10 mouse cellular contexts compared by ENCODE assay signal in genomic region chr3:108167499-108167898, GRCm38 (mm10). TPM values are rescaled to one million over a fixed set of nuclear protein-coding genes. Genes with fewer than 3 reads are reported as not detected.
DNase-seq lines count a peak whose midpoint lies in the region; ATAC-seq and TF ChIP-seq lines count a peak whose summit lies in the region.
"Had no signal": no experiment of that assay in that cellular context is flagged by ENCODE, and none has a peak within 500 bp of the region (broad histone marks: within the 10 kb centered on the region; RNA-seq: fewer than 3 reads in every experiment).

No protein-coding gene starts in this region.

- H3K27me3 ChIP-seq in kidney, embryonic 15.5 days = peaks cover 13% of the 10 kb centered on the region
- peaks cover 9% of the 10 kb centered on the region for H3K27me3 ChIP-seq in CH12.LX (replicated peaks)
- peaks cover 18% of the 10 kb centered on the region for H3K27me3 ChIP-seq in embryonic facial prominence, embryonic 10.5 days (replicated peaks; ENCODE audit: low read depth, poor library complexity, severe bottlenecking)
- no peaks in the 10 kb centered on the region for H3K27me3 ChIP-seq in limb, embryonic 10.5 days (ENCODE audit: low read depth, poor library complexity, severe bottlenecking)

- 0 out of 2 replicates have a peak, but pooled peaks have one; percentile 27 for ATAC-seq in kidney, embryonic 15.5 days (replicated peaks; ENCODE audit: low FRiP score)

- no peak for TF ChIP-seq EP300 in CH12.LX (IDR thresholded peaks at IDR 0.05; ENCODE audit: low read length)

- no peak for TF ChIP-seq POLR2A in CH12.LX (IDR thresholded peaks at IDR 0.05; ENCODE audit: low read depth, low read length)

- peaks cover 47% of the 10 kb centered on the region for H3K4me1 ChIP-seq in kidney, embryonic 15.5 days
- H3K4me1 ChIP-seq in CH12.LX (ENCODE audit: control insufficient read depth in 1 of 2, insufficient read depth in 2 of 2) = peaks cover 24 to 58% of the 10 kb centered on the region in 2 experiments
- peaks cover 50% of the 10 kb centered on the region for H3K4me1 ChIP-seq in embryonic facial prominence, embryonic 10.5 days
- H3K4me1 ChIP-seq in limb, embryonic 10.5 days = peaks cover 53% of the 10 kb centered on the region

- no peak overlapping the region for H3K4me3 ChIP-seq in kidney, embryonic 15.5 days (replicated peaks)
- H3K4me3 ChIP-seq in CH12.LX (replicated peaks in 1 of 3; ENCODE audit: low read depth in 2 of 3, low read length in 2 of 3, poor library complexity in 1 of 3) = no peak overlapping the region
- 0 out of 2 replicates have a peak overlapping the region, but pooled peaks have one; percentile 1 for H3K4me3 ChIP-seq in embryonic facial prominence, embryonic 10.5 days
- H3K4me3 ChIP-seq in limb, embryonic 10.5 days = peak overlapping the region; percentile 23

- H3K9me3 ChIP-seq in kidney, embryonic 15.5 days (replicated peaks) = no peaks in the 10 kb centered on the region
- H3K9me3 ChIP-seq in CH12.LX (replicated peaks; ENCODE audit: low read length) = no peaks in the 10 kb centered on the region
- H3K9me3 ChIP-seq in embryonic facial prominence, embryonic 10.5 days = no peaks in the 10 kb centered on the region
- H3K9me3 ChIP-seq in limb, embryonic 10.5 days (replicated peaks) = no peaks in the 10 kb centered on the region

- dilution Hi-C loops in CH12.LX (cut with MboI; ENCODE audit: extremely low pct_ligation_motif_present, extremely low pct_unique_long_range_greater_than_20kb, low sequenced_read_pairs) = no loop called here

- no peak for TF ChIP-seq RAD21 in CH12.LX (IDR thresholded peaks at IDR 0.05; ENCODE audit: low read depth, low read length)

- H3K9ac ChIP-seq in kidney, embryonic 15.5 days = no peak overlapping the region; the same call in 1 of the 2 replicates
- H3K9ac ChIP-seq in CH12.LX (ENCODE audit: insufficient read depth, low read depth) = no peak overlapping the region

- H3K27ac ChIP-seq in kidney, embryonic 15.5 days = peak overlapping the region; percentile 82
- no peak overlapping the region for H3K27ac ChIP-seq in CH12.LX (ENCODE audit: insufficient read depth, low read depth)
- H3K27ac ChIP-seq in embryonic facial prominence, embryonic 10.5 days (replicated peaks) = peak overlapping the region; percentile 81
- H3K27ac ChIP-seq in limb, embryonic 10.5 days = peak overlapping the region; percentile 89

- peak overlapping the region; percentile 35 for H3K4me2 ChIP-seq in kidney, embryonic 15.5 days
- no peak overlapping the region for H3K4me2 ChIP-seq in CH12.LX (ENCODE audit: insufficient read depth, low read depth, poor library complexity, severe bottlenecking)

- DNase-seq in kidney, adult 11 months = no peak
- DNase-seq in CH12.LX (ENCODE audit: extremely low read depth) (no peak), adipocyte (ENCODE audit: low spot score) (no peak)
- DNase-seq in embryonic facial prominence, embryonic 10.5 days (ENCODE audit: low spot score) = peak; percentile 43
- DNase-seq in limb, embryonic 10.5 days (ENCODE audit: low spot score) = peak; percentile 59
- DNase-seq in thymus, postnatal 36 days = no peak
- DNase-seq in thymus, postnatal 0 days (ENCODE audit: low spot score) = no peak
- DNase-seq: right cerebral cortex, postnatal 14 days had no signal

- no peaks in the 10 kb centered on the region for H3K79me2 ChIP-seq in CH12.LX (replicated peaks; ENCODE audit: control insufficient read depth, extremely low read depth, insufficient read depth, poor library complexity, severe bottlenecking)

- no peak for TF ChIP-seq CTCF in CH12.LX (conservative IDR thresholded peaks at IDR 0.05 in 1 of 2, IDR thresholded peaks at IDR 0.05 in 1 of 2; ENCODE audit: low read depth in 2 of 2, low read length in 2 of 2)

- H3K36me3 ChIP-seq in kidney, embryonic 15.5 days = no peaks in the 10 kb centered on the region
- H3K36me3 ChIP-seq in CH12.LX (replicated peaks in 1 of 2; ENCODE audit: control insufficient read depth in 1 of 2, insufficient read depth in 1 of 2, low read length in 1 of 2) = no peaks in the 10 kb centered on the region
- no peaks in the 10 kb centered on the region for H3K36me3 ChIP-seq in embryonic facial prominence, embryonic 10.5 days (replicated peaks)
- H3K36me3 ChIP-seq in limb, embryonic 10.5 days = no peaks in the 10 kb centered on the region

- in situ Hi-C loops in CH12.LX (cut with MboI; ENCODE audit: low pct_ligation_motif_present, low pct_unique_long_range_greater_than_20kb, low sequenced_read_pairs) = loop anchor here (5.0 to 10.0 kb wide), 3 partner anchors 40 to 217 kb away; partner anchors contain the start of genes Psma5 and Psrc1

- 15% methylated on average over 14 of the region's 14 CpGs for WGBS in kidney, embryonic 15.5 days
- 36% methylated on average over 14 of the region's 14 CpGs for WGBS in embryonic facial prominence, embryonic 10.5 days
- 37% methylated on average over 14 of the region's 14 CpGs for WGBS in limb, embryonic 10.5 days

TF ChIP-seq in CH12.LX, 34 proteins besides CTCF, POLR2A, EP300 and RAD21:
- TF ChIP-seq ZNF384 (IDR thresholded peaks at IDR 0.05; ENCODE audit: low read depth, low read length) (no peak), HCFC1 (IDR thresholded peaks at IDR 0.05; ENCODE audit: low read depth, low read length) (no peak), TCF12 (IDR thresholded peaks at IDR 0.05; ENCODE audit: low read depth, low read length) (0 out of 2 replicates have a peak, but pooled peaks have one; percentile 16), SMC3 (IDR thresholded peaks at IDR 0.05; ENCODE audit: low read depth, low read length) (no peak)

RNA-seq across cellular contexts. Expression of gene Gpr61, which starts 12.8 kb away (rescaled TPM):
- polyA plus RNA-seq in kidney, embryonic 15.5 days (2015; fragmentation: Nextera tagmentation; extraction: Ambion mirVana) = 0.05 and 0.08 TPM in 2 replicates
- total RNA-seq in CH12.LX (2012; rRNA removed) = 0.04 TPM in 1 of 2 replicates, not detected in the other
- not detected in 2 replicates for total RNA-seq in CH12.LX (2014; rRNA removed)
- polyA plus RNA-seq in CH12.LX (2012; ENCODE audit: insufficient read length, low read depth) = 0.27 and 0.33 TPM in 2 replicates
- polyA plus RNA-seq in embryonic facial prominence, embryonic 10.5 days (2016; fragmentation: Nextera tagmentation; extraction: Ambion mirVana) = 0.30 and 0.36 TPM in 2 replicates
- 0.08 TPM in 1 of 2 replicates, not detected in the other for polyA plus RNA-seq in limb, embryonic 10.5 days (2016; fragmentation: Nextera tagmentation; extraction: Ambion mirVana)
- polyA plus RNA-seq in thymus, postnatal 0 days (2015; fragmentation: Nextera tagmentation; extraction: Ambion mirVana) = 0.05 TPM in 1 of 2 replicates, not detected in the other
- total RNA-seq: heart, postnatal 10 days had no signal

RNA-seq across cellular contexts. Expression of gene Amigo1, which starts 18.6 kb away (rescaled TPM):
- polyA plus RNA-seq in kidney, embryonic 15.5 days (2015; fragmentation: Nextera tagmentation; extraction: Ambion mirVana) = 4.6 and 6.3 TPM in 2 replicates
- 0.59 and 0.76 TPM in 2 replicates for total RNA-seq in CH12.LX (2012; rRNA removed)
- total RNA-seq in CH12.LX (2014; rRNA removed) = 0.07 and 0.21 TPM in 2 replicates
- polyA plus RNA-seq in CH12.LX (2012; ENCODE audit: insufficient read length, low read depth) = 0.12 TPM in 1 of 2 replicates, not detected in the other
- 4.0 and 4.3 TPM in 2 replicates for polyA plus RNA-seq in embryonic facial prominence, embryonic 10.5 days (2016; fragmentation: Nextera tagmentation; extraction: Ambion mirVana)
- polyA plus RNA-seq in limb, embryonic 10.5 days (2016; fragmentation: Nextera tagmentation; extraction: Ambion mirVana) = 2.6 and 3.0 TPM in 2 replicates
- polyA plus RNA-seq in thymus, postnatal 0 days (2015; fragmentation: Nextera tagmentation; extraction: Ambion mirVana) = 1.4 and 1.6 TPM in 2 replicates

RNA-seq across cellular contexts. Expression of gene Gnai3, which starts 21.6 kb away (rescaled TPM):
- polyA plus RNA-seq in kidney, embryonic 15.5 days (2015; fragmentation: Nextera tagmentation; extraction: Ambion mirVana) = 176 TPM in 2 replicates
- total RNA-seq in CH12.LX (2012; rRNA removed) = 54.1 and 59.8 TPM in 2 replicates
- 145 and 159 TPM in 2 replicates for total RNA-seq in CH12.LX (2014; rRNA removed)
- 78.7 and 82.4 TPM in 2 replicates for polyA plus RNA-seq in CH12.LX (2012; ENCODE audit: insufficient read length, low read depth)
- polyA plus RNA-seq in embryonic facial prominence, embryonic 10.5 days (2016; fragmentation: Nextera tagmentation; extraction: Ambion mirVana) = 194 and 195 TPM in 2 replicates
- polyA plus RNA-seq in limb, embryonic 10.5 days (2016; fragmentation: Nextera tagmentation; extraction: Ambion mirVana) = 178 and 197 TPM in 2 replicates
- polyA plus RNA-seq in thymus, postnatal 0 days (2015; fragmentation: Nextera tagmentation; extraction: Ambion mirVana) = 164 and 168 TPM in 2 replicates

RNA-seq across cellular contexts. Expression of gene Cyb561d1, which starts 33.5 kb away (rescaled TPM):
- polyA plus RNA-seq in kidney, embryonic 15.5 days (2015; fragmentation: Nextera tagmentation; extraction: Ambion mirVana) = 3.8 TPM in 2 replicates
- 2.4 and 2.6 TPM in 2 replicates for total RNA-seq in CH12.LX (2012; rRNA removed)
- 2.0 and 2.2 TPM in 2 replicates for total RNA-seq in CH12.LX (2014; rRNA removed)
- 4.0 and 4.1 TPM in 2 replicates for polyA plus RNA-seq in CH12.LX (2012; ENCODE audit: insufficient read length, low read depth)
- polyA plus RNA-seq in embryonic facial prominence, embryonic 10.5 days (2016; fragmentation: Nextera tagmentation; extraction: Ambion mirVana) = 3.1 and 3.4 TPM in 2 replicates
- polyA plus RNA-seq in limb, embryonic 10.5 days (2016; fragmentation: Nextera tagmentation; extraction: Ambion mirVana) = 1.6 and 2.1 TPM in 2 replicates
- polyA plus RNA-seq in thymus, postnatal 0 days (2015; fragmentation: Nextera tagmentation; extraction: Ambion mirVana) = 7.5 and 9.1 TPM in 2 replicates

RNA-seq across cellular contexts. Expression of gene Atxn7l2, which starts 43.2 kb away (rescaled TPM):
- 18.1 and 20.3 TPM in 2 replicates for polyA plus RNA-seq in kidney, embryonic 15.5 days (2015; fragmentation: Nextera tagmentation; extraction: Ambion mirVana)
- total RNA-seq in CH12.LX (2012; rRNA removed) (4.2 and 4.5 TPM in 2 replicates), CH12.LX (2014; rRNA removed) (3.4 and 3.8 TPM in 2 replicates)
- 10.7 and 13.3 TPM in 2 replicates for polyA plus RNA-seq in CH12.LX (2012; ENCODE audit: insufficient read length, low read depth)
- polyA plus RNA-seq in embryonic facial prominence, embryonic 10.5 days (2016; fragmentation: Nextera tagmentation; extraction: Ambion mirVana) = 23.9 and 25.8 TPM in 2 replicates
- polyA plus RNA-seq in limb, embryonic 10.5 days (2016; fragmentation: Nextera tagmentation; extraction: Ambion mirVana) = 23.3 and 25.7 TPM in 2 replicates
- polyA plus RNA-seq in thymus, postnatal 0 days (2015; fragmentation: Nextera tagmentation; extraction: Ambion mirVana) = 14.2 and 15.7 TPM in 2 replicates

Comparison
In these comparisons a context has a peak if more than half of its experiments do, and no peak if none do; other contexts are left out.
1. H3K4me3 ChIP-seq: peak in embryonic facial prominence, embryonic 10.5 days (single experiment) and limb, embryonic 10.5 days (single experiment); none in kidney, embryonic 15.5 days (single experiment) and CH12.LX (0 of 3).
2. DNase-seq: peak in embryonic facial prominence, embryonic 10.5 days (single experiment) and limb, embryonic 10.5 days (single experiment); none in kidney, adult 11 months (single experiment), CH12.LX (single experiment), thymus, postnatal 36 days (0 of 2), adipocyte (single experiment) and thymus, postnatal 0 days (single experiment).